Mouse (Mus musculus): ENCODE data around the gene Osbp2.
A peak's percentile ranks its signal among the peaks of the same experiment; 100 is the strongest.

Gene Osbp2

GRCm38 (mm10) chr11:3704404-3704803 lies 159.3 kb downstream of the Osbp2 start:
- no peak for DNase-seq (ENCODE audit: inconsistent ontology term)

GRCm38 (mm10) chr11:3703089-3703992 lies 160.4 kb downstream of the Osbp2 start:
- DNase-seq (ENCODE audit: inconsistent ontology term): no peak

GRCm38 (mm10) chr11:3697441-3697840 lies 166.3 kb downstream of the Osbp2 start:
- DNase-seq (ENCODE audit: inconsistent ontology term): no peak

- DNase-seq (ENCODE audit: inconsistent ontology term): no peak
Measured at GRCm38 (mm10) chr11:3696086-3696616, 167.6 kb downstream of the Osbp2 start.

- DNase-seq (ENCODE audit: inconsistent ontology term): no peak
Measured at GRCm38 (mm10) chr11:3691746-3692145, 172.0 kb downstream of the Osbp2 start.

GRCm38 (mm10) chr11:3686885-3687284 lies 176.8 kb downstream of the Osbp2 start:
- DNase-seq (ENCODE audit: inconsistent ontology term): no peak

- no peak for DNase-seq (ENCODE audit: inconsistent ontology term)
Measured at GRCm38 (mm10) chr11:3686318-3686717, 177.4 kb downstream of the Osbp2 start.

GRCm38 (mm10) chr11:3685431-3685830 lies 178.3 kb downstream of the Osbp2 start:
- no peak for DNase-seq (ENCODE audit: inconsistent ontology term)

GRCm38 (mm10) chr11:3684723-3685430 lies 178.8 kb downstream of the Osbp2 start:
- no peak for DNase-seq (ENCODE audit: inconsistent ontology term)

- DNase-seq (ENCODE audit: inconsistent ontology term): no peak
Measured at GRCm38 (mm10) chr11:3684232-3684631, 179.5 kb downstream of the Osbp2 start.

- DNase-seq (ENCODE audit: inconsistent ontology term): no peak
Measured at GRCm38 (mm10) chr11:3683696-3684095, 180.0 kb downstream of the Osbp2 start.

- no peak for DNase-seq (ENCODE audit: inconsistent ontology term)
Measured at GRCm38 (mm10) chr11:3679771-3680170, 183.9 kb downstream of the Osbp2 start.

- DNase-seq (ENCODE audit: inconsistent ontology term): no peak
Measured at GRCm38 (mm10) chr11:3677204-3677603, 186.5 kb downstream of the Osbp2 start.

- DNase-seq (ENCODE audit: inconsistent ontology term): no peak
Measured at GRCm38 (mm10) chr11:3676423-3676822, 187.3 kb downstream of the Osbp2 start.

- DNase-seq (ENCODE audit: inconsistent ontology term): peak; percentile 77
Measured at GRCm38 (mm10) chr11:3674545-3674944, 189.2 kb downstream of the Osbp2 start.

GRCm38 (mm10) chr11:3671000-3671628 lies 192.6 kb downstream of the Osbp2 start:
- DNase-seq (ENCODE audit: inconsistent ontology term): peak; percentile 11

- peak; percentile 22 for DNase-seq (ENCODE audit: inconsistent ontology term)
Measured at GRCm38 (mm10) chr11:3669849-3670248, 193.9 kb downstream of the Osbp2 start.

GRCm38 (mm10) chr11:3668768-3669167 lies 194.9 kb downstream of the Osbp2 start:
- peak; percentile 12 for DNase-seq (ENCODE audit: inconsistent ontology term)

- DNase-seq (ENCODE audit: inconsistent ontology term): no peak
Measured at GRCm38 (mm10) chr11:3667506-3667905, 196.2 kb downstream of the Osbp2 start.

- DNase-seq (ENCODE audit: inconsistent ontology term): no peak
Measured at GRCm38 (mm10) chr11:3661964-3662363, 201.7 kb downstream of the Osbp2 start.
